Mouse (Mus musculus) embryonic facial prominence, embryonic 15.5 days (tissue): ENCODE data around the gene Lims1. TPM values are rescaled to one million over a fixed set of nuclear protein-coding genes. Genes with fewer than 3 reads are reported as not detected.

ENCODE experiments used
- ATAC-seq: fragments of 200-750 bp; cut with Nextera tagmentation; 2 replicates; pipeline ENCODE4 v1.8.0; 2017; ENCODE audit warnings: low read depth, moderate TSS enrichment; ENCODE audit not compliant: insufficient number of reproducible peaks, low FRiP score, low TSS enrichment
- H3K27ac ChIP-seq: fragments of 300-500 bp; sonication (generic); replicated peaks from 2 replicates; pipeline ENCODE4 v1.5.1; 2015; ENCODE audit warnings: mild to moderate bottlenecking, inconsistent platforms
- H3K27me3 ChIP-seq: fragments of 300-500 bp; sonication (generic); 2 replicates; pipeline ENCODE4 v1.6.1; 2015; ENCODE audit warnings: inconsistent platforms
- H3K36me3 ChIP-seq: fragments of 300-500 bp; sonication (generic); 2 replicates; pipeline ENCODE4 v1.6.1; 2015; ENCODE audit warnings: mild to moderate bottlenecking, inconsistent platforms
- H3K4me1 ChIP-seq: fragments of 300-500 bp; sonication (generic); 2 replicates; pipeline ENCODE4 v1.6.1; 2015; ENCODE audit warnings: inconsistent platforms
- H3K4me2 ChIP-seq: fragments of 300-500 bp; sonication (generic); replicated peaks from 2 replicates; pipeline ENCODE4 v1.6.1; 2015; ENCODE audit warnings: mild to moderate bottlenecking, inconsistent platforms
- H3K4me3 ChIP-seq: fragments of 300-500 bp; sonication (generic); replicated peaks from 2 replicates; pipeline ENCODE4 v1.5.1; 2015; ENCODE audit warnings: mild to moderate bottlenecking, inconsistent platforms
- H3K9ac ChIP-seq: fragments of 300-500 bp; sonication (generic); 2 replicates; pipeline ENCODE4 v1.6.1; 2015; ENCODE audit warnings: inconsistent platforms
- H3K9me3 ChIP-seq: fragments of 300-500 bp; sonication (generic); replicated peaks from 2 replicates; pipeline ENCODE4 v1.6.1; 2016; ENCODE audit warnings: inconsistent platforms
- WGBS: fragments of 180-500 bp; shearing (Covaris S2); methylation state at CpG from one replicate; pipeline ENCODE4 v1.1.7; 2015; 5-methylcytosine and 5-hydroxymethylcytosine counted together
- polyA plus RNA-seq: library from polyadenylated mRNA; unstranded; fragments of >200 nt; fragmentation: Nextera tagmentation; extraction: Ambion mirVana; gene quantifications from 2 replicates; pipeline ENCODE4 v1.2.1, GENCODE M21; 2015

Gene Lims1
- polyA plus RNA-seq, 1 experiment from 2014 or later, result 124 TPM

- Histone ChIP-seq H3K4me3 (no peak overlapping the region), H3K9me3 (no peaks in the 10 kb centered on the region), H3K4me1 (no peaks in the 10 kb centered on the region), H3K9ac (no peak overlapping the region), H3K36me3 (no peaks in the 10 kb centered on the region), H3K27ac (no peak overlapping the region), H3K4me2 (no peak overlapping the region), H3K27me3 (no peaks in the 10 kb centered on the region)
- 84% methylated on average over 3 of the region's 3 CpGs for WGBS
- ATAC-seq, result no peak
Observed at GRCm38 (mm10) chr10:58350600-58350999, 27.3 kb downstream of the Lims1 start.

GRCm38 (mm10) chr10:58351670-58352069, 28.4 kb downstream of the Lims1 start:
- no peaks in the 10 kb centered on the region for H3K4me1 ChIP-seq
- ATAC-seq, result no peak
- no peaks in the 10 kb centered on the region for H3K9me3 ChIP-seq
- no peaks in the 10 kb centered on the region for H3K27me3 ChIP-seq
- no peak overlapping the region for H3K4me2 ChIP-seq
- WGBS, result 82% methylated on average over 2 of the region's 2 CpGs
- H3K27ac ChIP-seq, result no peak overlapping the region
- H3K36me3 ChIP-seq, result no peaks in the 10 kb centered on the region
- H3K4me3 ChIP-seq, result no peak overlapping the region
- no peak overlapping the region for H3K9ac ChIP-seq

GRCm38 (mm10) chr10:58352364-58352763, 29.1 kb downstream of the Lims1 start:
- Histone ChIP-seq H3K27ac (no peak overlapping the region), H3K4me2 (no peak overlapping the region), H3K9ac (no peak overlapping the region), H3K9me3 (no peaks in the 10 kb centered on the region), H3K27me3 (no peaks in the 10 kb centered on the region), H3K4me3 (no peak overlapping the region), H3K4me1 (no peaks in the 10 kb centered on the region), H3K36me3 (no peaks in the 10 kb centered on the region)
- ATAC-seq, result no peak
- 62% methylated on average over 3 of the region's 3 CpGs for WGBS

GRCm38 (mm10) chr10:58354561-58354960, 31.3 kb downstream of the Lims1 start:
- WGBS, result 43% methylated on average over 3 of the region's 3 CpGs
- H3K4me1 ChIP-seq, result no peaks in the 10 kb centered on the region
- H3K4me3 ChIP-seq, result no peak overlapping the region
- no peak overlapping the region for H3K27ac ChIP-seq
- 0 out of 2 replicates have a peak, but pooled peaks have one; percentile 24 for ATAC-seq
- no peak overlapping the region for H3K4me2 ChIP-seq
- no peaks in the 10 kb centered on the region for H3K9me3 ChIP-seq
- H3K36me3 ChIP-seq, result no peaks in the 10 kb centered on the region
- H3K27me3 ChIP-seq, result no peaks in the 10 kb centered on the region
- no peak overlapping the region for H3K9ac ChIP-seq

GRCm38 (mm10) chr10:58356460-58356859, 33.2 kb downstream of the Lims1 start:
- WGBS, result 87% methylated on average over 3 of the region's 3 CpGs
- Histone ChIP-seq H3K4me2 (no peak overlapping the region), H3K4me3 (no peak overlapping the region), H3K36me3 (no peaks in the 10 kb centered on the region), H3K27ac (no peak overlapping the region), H3K9ac (no peak overlapping the region), H3K4me1 (no peaks in the 10 kb centered on the region), H3K27me3 (no peaks in the 10 kb centered on the region), H3K9me3 (no peaks in the 10 kb centered on the region)
- ATAC-seq, result no peak

GRCm38 (mm10) chr10:58359123-58359522, 35.9 kb downstream of the Lims1 start:
- 79% methylated on average over 2 of the region's 2 CpGs for WGBS
- Histone ChIP-seq H3K27me3 (no peaks in the 10 kb centered on the region), H3K4me2 (no peak overlapping the region), H3K4me3 (no peak overlapping the region), H3K27ac (no peak overlapping the region), H3K36me3 (no peaks in the 10 kb centered on the region), H3K9me3 (no peaks in the 10 kb centered on the region), H3K9ac (no peak overlapping the region), H3K4me1 (no peaks in the 10 kb centered on the region)
- ATAC-seq, result no peak

GRCm38 (mm10) chr10:58359952-58360351, 36.7 kb downstream of the Lims1 start:
- Histone ChIP-seq H3K27me3 (no peaks in the 10 kb centered on the region), H3K36me3 (no peaks in the 10 kb centered on the region), H3K4me3 (no peak overlapping the region), H3K27ac (no peak overlapping the region), H3K9me3 (no peaks in the 10 kb centered on the region), H3K4me1 (no peaks in the 10 kb centered on the region), H3K9ac (no peak overlapping the region), H3K4me2 (no peak overlapping the region)
- ATAC-seq, result no peak
- WGBS, result 81% methylated on average over 7 of the region's 7 CpGs

- WGBS, result 73% methylated on average over 1 of the region's 1 CpGs
- Histone ChIP-seq H3K4me3 (no peak overlapping the region), H3K4me1 (no peaks in the 10 kb centered on the region), H3K36me3 (no peaks in the 10 kb centered on the region), H3K4me2 (no peak overlapping the region), H3K9ac (no peak overlapping the region), H3K27ac (no peak overlapping the region), H3K9me3 (no peaks in the 10 kb centered on the region), H3K27me3 (no peaks in the 10 kb centered on the region)
- no peak for ATAC-seq
Observed at GRCm38 (mm10) chr10:58362745-58363144, 39.5 kb downstream of the Lims1 start.

GRCm38 (mm10) chr10:58364770-58365515, 41.7 kb downstream of the Lims1 start:
- Histone ChIP-seq H3K9ac (no peak overlapping the region), H3K4me2 (no peak overlapping the region), H3K27me3 (no peaks in the 10 kb centered on the region), H3K9me3 (no peaks in the 10 kb centered on the region), H3K36me3 (no peaks in the 10 kb centered on the region), H3K4me3 (no peak overlapping the region), H3K27ac (no peak overlapping the region), H3K4me1 (no peaks in the 10 kb centered on the region)
- 77% methylated on average over 5 of the region's 5 CpGs for WGBS
- no peak for ATAC-seq

GRCm38 (mm10) chr10:58368791-58369706, 45.8 kb downstream of the Lims1 start:
- H3K9me3 ChIP-seq, result no peaks in the 10 kb centered on the region
- peaks cover 11% of the 10 kb centered on the region for H3K4me1 ChIP-seq
- no peaks in the 10 kb centered on the region for H3K36me3 ChIP-seq
- H3K9ac ChIP-seq, result no peak overlapping the region
- 72% methylated on average over 7 of the region's 7 CpGs for WGBS
- H3K27me3 ChIP-seq, result no peaks in the 10 kb centered on the region
- ATAC-seq, result no peak
- no peak overlapping the region for H3K4me2 ChIP-seq
- H3K4me3 ChIP-seq, result no peak overlapping the region
- no peak overlapping the region for H3K27ac ChIP-seq

- Histone ChIP-seq H3K9me3 (no peaks in the 10 kb centered on the region), H3K27me3 (no peaks in the 10 kb centered on the region), H3K4me2 (no peak overlapping the region), H3K4me3 (no peak overlapping the region), H3K36me3 (no peaks in the 10 kb centered on the region), H3K4me1 (peaks cover 11% of the 10 kb centered on the region), H3K9ac (no peak overlapping the region), H3K27ac (no peak overlapping the region)
- WGBS, result 46% methylated on average over 3 of the region's 3 CpGs
- no peak for ATAC-seq
Observed at GRCm38 (mm10) chr10:58369707-58370093, 46.4 kb downstream of the Lims1 start.
